Mouse (Mus musculus) embryo, embryonic 9.5 days (tissue): ENCODE measurements around the gene Fam189b.
"Not testable (repeated sequence)": the region's sequence is repeated elsewhere in the genome, so short reads cannot be mapped to it uniquely, and the experiment has no call there.

ENCODE experiments used
- DNase-seq: peaks from one replicate; pipeline ENCODE4 v3.0.0-alpha.2; 2017; ENCODE audit errors: extremely low spot score

Fam189b gene

DNA sequence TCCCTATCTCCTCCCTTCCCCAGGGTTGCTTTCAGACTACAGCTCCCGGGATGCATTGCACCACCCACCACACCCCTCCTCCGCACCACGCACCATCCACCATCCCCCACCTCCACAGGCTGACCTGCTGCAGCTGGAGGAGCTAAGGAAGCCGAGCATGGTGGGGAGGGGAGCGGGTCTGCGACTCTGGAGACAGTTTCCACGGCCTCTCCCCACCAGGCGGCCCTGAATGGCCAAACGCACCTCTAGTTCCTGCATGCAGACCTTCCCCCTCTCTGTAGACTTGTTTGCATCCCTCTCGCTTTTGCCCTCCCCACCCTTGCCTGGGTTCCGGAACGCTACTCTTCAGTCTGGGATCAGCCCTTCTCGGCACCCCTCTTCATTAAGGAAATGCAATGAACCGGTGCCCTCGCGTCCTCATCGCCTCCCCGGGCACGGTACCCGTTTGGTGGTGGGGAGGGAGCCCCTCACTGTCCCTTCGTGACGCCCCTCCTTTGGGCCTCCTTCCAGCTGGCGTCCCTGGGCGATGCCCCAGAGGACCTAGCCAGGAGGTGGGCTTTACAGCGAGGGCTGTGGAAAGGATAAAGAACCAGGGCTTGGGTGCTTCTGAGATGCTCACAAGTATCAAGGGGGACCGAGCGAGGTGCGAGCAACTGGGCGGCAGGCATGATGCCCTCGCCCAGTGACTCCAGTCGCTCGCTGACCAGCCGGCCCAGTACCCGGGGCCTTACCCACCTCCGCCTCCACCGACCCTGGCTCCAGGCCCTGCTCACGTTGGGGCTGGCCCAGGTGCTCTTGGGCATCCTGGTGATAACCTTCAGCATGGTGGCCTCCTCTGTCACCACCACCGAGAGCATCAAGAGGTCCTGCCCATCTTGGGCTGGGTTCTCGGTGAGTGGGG lies at the start of gene Fam189b:
TSS of gene Fam189b (plus strand) at position 86 of the 901 bp plus-strand sequence.
- DNase-seq = peak; percentile 93

- DNase-seq = no peak
Measured at GRCm38 (mm10) chr3:89133752-89134151, 49.2 kb upstream of the Fam189b start.

GRCm38 (mm10) chr3:89135958-89136357 lies 47.0 kb upstream of the Fam189b start, which contains the start of gene Pklr:
TSS of gene Pklr (plus strand) at chr3:89136142.
- no peak for DNase-seq

DNA sequence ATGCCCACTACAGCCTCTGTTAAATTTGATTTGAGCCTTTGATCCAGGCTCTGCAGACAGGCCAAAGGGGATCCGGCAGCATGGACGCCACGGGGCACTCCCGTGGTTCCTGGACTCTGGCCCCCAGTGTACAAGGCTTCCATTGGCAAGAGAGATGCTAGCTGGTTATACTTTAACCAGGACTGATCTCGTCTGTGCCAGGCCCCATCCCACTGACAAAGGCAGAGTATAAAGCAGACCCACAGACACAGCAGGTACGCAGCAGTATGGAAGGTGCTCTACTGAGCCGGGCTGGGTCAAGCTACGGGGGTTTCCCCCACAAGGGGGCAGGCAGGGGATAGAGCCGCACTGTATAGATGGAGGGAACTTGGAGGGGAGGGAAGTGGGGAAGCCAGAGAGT lies 46.6 kb upstream of the Fam189b start:
- DNase-seq = peak; percentile 31

- no peak for DNase-seq
Measured at GRCm38 (mm10) chr3:89144821-89145220, 38.1 kb upstream of the Fam189b start.

GRCm38 (mm10) chr3:89145566-89145965 lies 37.4 kb upstream of the Fam189b start:
- no peak for DNase-seq

- peak; percentile 21 for DNase-seq
Measured at GRCm38 (mm10) chr3:89147101-89147978, 35.6 kb upstream of the Fam189b start.

- DNase-seq = no peak
Measured at GRCm38 (mm10) chr3:89147979-89148311, 35.0 kb upstream of the Fam189b start.

GRCm38 (mm10) chr3:89148567-89148966 lies 34.4 kb upstream of the Fam189b start:
- DNase-seq = no peak

- no peak for DNase-seq
Measured at GRCm38 (mm10) chr3:89152084-89152835, 30.7 kb upstream of the Fam189b start.

DNA sequence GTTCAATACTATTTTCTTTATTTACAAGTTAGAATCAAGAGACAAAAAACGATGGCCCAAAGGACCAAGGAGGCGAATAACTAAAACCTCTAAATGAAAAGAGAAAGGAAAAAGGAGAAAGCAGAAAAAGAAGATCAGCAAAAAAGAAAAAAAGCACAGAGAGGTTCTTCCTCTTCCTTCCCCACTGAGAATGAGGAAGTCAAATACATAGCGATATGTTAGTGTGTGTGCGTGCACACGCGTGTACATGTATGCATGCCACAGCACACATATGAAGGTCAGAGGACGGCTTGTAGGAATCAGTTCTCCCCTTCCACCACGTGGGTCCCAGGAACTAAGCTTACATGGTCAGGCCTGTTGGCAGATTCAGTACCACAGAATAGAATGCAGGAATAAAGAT lies 26.0 kb upstream of the Fam189b start:
- DNase-seq = no peak

DNA sequence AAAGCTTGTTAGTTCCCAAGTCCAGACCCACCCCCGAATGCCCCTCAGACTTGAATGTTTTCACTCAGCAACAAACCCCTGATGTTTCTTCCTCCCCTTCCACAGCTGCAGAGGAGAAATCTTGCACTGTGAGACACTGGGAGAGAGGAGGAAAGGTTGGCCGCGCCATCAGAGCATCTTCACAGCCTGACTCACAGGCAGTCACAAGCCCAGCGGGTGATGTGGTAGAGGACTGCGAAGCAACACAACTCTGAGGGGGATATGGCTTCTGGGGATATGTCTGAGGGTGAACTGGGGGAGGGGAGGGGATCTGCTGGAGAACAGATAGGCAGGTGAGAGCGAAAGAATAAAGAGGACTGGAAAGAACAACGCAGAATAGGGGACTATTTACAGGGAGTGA lies 24.3 kb upstream of the Fam189b start:
- no peak for DNase-seq

DNA sequence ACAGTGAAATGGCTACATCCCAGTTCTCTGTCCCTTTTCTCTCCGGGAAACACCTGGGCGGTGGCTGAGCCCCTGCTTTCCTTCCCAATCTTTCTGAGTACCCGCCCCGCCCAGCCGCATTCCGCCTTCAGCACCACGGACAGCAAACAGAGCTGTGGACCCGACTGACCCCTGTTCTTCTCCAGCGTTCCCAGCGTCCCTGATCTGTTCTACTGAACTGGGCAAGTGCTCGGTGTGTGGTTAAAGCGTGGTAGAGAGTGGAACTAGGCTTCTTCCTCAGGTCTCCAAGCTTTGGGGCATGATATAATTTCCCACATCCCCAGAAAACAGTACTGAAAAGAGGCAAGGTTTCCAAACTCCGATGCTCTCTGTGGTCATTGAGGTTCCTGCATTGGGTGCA lies 23.7 kb upstream of the Fam189b start:
- peak; percentile 79 for DNase-seq

DNA sequence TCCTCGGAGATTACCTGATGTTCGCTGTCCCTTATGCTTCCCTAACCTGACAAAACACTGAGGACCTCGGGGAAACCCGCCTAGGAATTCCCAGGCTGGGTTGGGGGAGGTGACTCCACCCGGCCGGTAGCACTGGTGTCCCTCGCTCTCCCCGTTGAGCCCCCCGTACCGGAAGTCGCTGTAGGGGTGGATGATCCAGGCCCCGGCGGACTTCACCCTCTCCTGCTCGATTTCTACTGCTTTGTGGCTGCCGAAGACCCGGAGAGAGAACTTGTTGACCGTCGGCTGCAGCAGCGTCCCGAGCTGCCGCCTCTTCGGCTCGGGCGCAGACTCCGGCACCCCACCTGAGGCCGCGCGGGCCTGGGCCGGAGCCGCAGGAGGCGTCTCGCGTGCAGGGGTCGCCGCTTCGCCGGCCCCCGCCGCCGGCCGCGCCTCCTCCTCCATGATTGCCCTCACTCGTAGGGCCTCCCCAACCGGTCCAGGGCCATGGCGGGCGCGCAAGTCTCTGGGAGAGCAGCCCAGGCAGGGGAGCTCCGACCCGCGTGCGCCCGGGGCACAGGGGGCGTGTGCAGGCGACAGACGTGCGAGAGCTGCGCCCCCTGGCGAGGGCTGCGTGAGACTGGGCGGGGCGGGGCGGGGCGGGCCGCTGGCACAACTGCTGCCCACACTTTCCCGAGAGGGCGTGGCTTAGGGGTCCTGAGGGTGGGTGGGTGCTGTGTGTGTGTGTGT lies 23.2 kb upstream of the Fam189b start, which contains the start of gene Hcn3:
TSS of gene Hcn3 (minus strand) at position 581 of the 729 bp plus-strand sequence.
- peak; percentile 82 for DNase-seq

GRCm38 (mm10) chr3:89161207-89161606 lies 21.7 kb upstream of the Fam189b start:
- DNase-seq = not testable (repeated sequence)

DNA sequence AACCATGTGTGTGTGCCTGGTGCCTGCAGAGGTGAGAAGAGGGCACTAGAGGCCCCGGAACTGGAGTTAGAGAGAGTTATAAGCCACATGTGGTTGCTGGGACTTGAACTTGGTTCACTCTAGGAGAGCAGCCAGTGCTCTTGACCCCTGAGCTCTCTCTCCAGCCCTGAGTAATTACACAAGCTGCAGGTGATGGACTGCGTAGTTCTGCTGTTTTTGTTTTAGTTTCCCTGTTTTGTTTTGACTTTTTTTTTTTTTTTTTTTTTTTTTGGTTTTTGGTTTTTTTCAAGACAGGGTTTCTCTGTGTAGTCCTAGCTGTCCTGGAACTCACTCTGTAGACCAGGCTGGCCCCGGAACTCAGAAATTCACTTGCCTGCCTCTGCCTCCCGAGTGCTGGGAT lies 21.2 kb upstream of the Fam189b start:
- DNase-seq = no peak

- no peak for DNase-seq
Measured at GRCm38 (mm10) chr3:89163123-89163522, 19.8 kb upstream of the Fam189b start.

GRCm38 (mm10) chr3:89163643-89164245 lies 19.2 kb upstream of the Fam189b start:
- no peak for DNase-seq

GRCm38 (mm10) chr3:89164506-89165267 lies 18.3 kb upstream of the Fam189b start, which contains the start of gene Clk2:
TSS of gene Clk2 (plus strand) at chr3:89164795.
- peak; percentile 95 for DNase-seq
